Mouse (Mus musculus): Measurements from ENCODE around the gene Ncan. TPM values are rescaled to one million over a fixed set of nuclear protein-coding genes. Genes with fewer than 3 reads are reported as not detected.

The Ncan gene
- polyA plus RNA-seq, 1 experiment: 0.06 TPM

- no peak overlapping the region for H3K4me3 ChIP-seq (ENCODE audit: insufficient read depth, low read depth, low read length)
- WGBS: 56% methylated on average over 3 of the region's 3 CpGs
- H3K27me3 ChIP-seq (replicated peaks; ENCODE audit: control insufficient read depth, insufficient read depth, low read length): no peaks in the 10 kb centered on the region
- DNase-seq: peak; percentile 64
- no peak overlapping the region for H3K27ac ChIP-seq (ENCODE audit: insufficient read depth, low read depth, low read length)
- TF ChIP-seq CTCF (conservative IDR thresholded peaks at IDR 0.05; ENCODE audit: insufficient read depth, insufficient read length, low read depth, low read length): no peak
- no peak for TF ChIP-seq POLR2A (IDR thresholded peaks at IDR 0.05; ENCODE audit: low read depth, low read length)
- no peaks in the 10 kb centered on the region for H3K36me3 ChIP-seq (ENCODE audit: control insufficient read depth, insufficient read depth, low read length)
- H3K4me1 ChIP-seq (ENCODE audit: control insufficient read depth, insufficient read depth, low read length): peaks cover 9% of the 10 kb centered on the region; the same call in 1 of the 2 replicates
These were observed 7.8 kb upstream of the Ncan start for GRCm38 (mm10) chr8:70128435-70128834.

DNA sequence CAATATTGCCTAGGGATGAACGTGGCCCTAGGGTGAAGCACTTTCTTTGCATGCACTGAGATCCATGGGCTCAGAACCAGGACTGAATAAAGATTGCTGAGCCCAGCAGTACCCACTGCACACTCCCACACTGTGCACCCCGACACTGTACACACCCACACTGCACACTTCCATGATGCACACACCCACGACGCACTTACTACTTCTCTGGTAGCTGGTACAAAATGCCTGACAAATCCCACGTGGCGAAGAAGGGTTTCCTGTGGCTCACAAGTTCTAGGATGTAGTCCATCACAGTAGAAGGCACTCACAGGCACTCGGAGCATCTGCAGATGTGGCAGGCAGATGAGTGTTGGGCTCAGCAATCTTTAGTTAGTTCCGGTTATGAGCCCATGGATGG, 4.3 kb upstream of the Ncan start:
- Histone ChIP-seq H3K4me1 (ENCODE audit: control insufficient read depth, insufficient read depth, low read length) (peaks cover 6% of the 10 kb centered on the region; the same call in 1 of the 2 replicates), H3K27me3 (replicated peaks; ENCODE audit: control insufficient read depth, insufficient read depth, low read length) (no peaks in the 10 kb centered on the region), H3K36me3 (ENCODE audit: control insufficient read depth, insufficient read depth, low read length) (no peaks in the 10 kb centered on the region), H3K27ac (ENCODE audit: insufficient read depth, low read depth, low read length) (no peak overlapping the region), H3K4me3 (ENCODE audit: insufficient read depth, low read depth, low read length) (no peak overlapping the region)
- WGBS: 55% methylated on average over 8 of the region's 8 CpGs
- DNase-seq: no peak
- no peak for TF ChIP-seq POLR2A (IDR thresholded peaks at IDR 0.05; ENCODE audit: low read depth, low read length)
- no peak for TF ChIP-seq CTCF (conservative IDR thresholded peaks at IDR 0.05; ENCODE audit: insufficient read depth, insufficient read length, low read depth, low read length)

GRCm38 (mm10) chr8:70122863-70123262, 2.2 kb upstream of the Ncan start:
- H3K36me3 ChIP-seq (ENCODE audit: control insufficient read depth, insufficient read depth, low read length): no peaks in the 10 kb centered on the region
- no peaks in the 10 kb centered on the region for H3K4me1 ChIP-seq (ENCODE audit: control insufficient read depth, insufficient read depth, low read length)
- DNase-seq: peak; percentile 32
- no peaks in the 10 kb centered on the region for H3K27me3 ChIP-seq (replicated peaks; ENCODE audit: control insufficient read depth, insufficient read depth, low read length)
- H3K4me3 ChIP-seq (ENCODE audit: insufficient read depth, low read depth, low read length): no peak overlapping the region
- 53% methylated on average over 2 of the region's 2 CpGs for WGBS
- no peak overlapping the region for H3K27ac ChIP-seq (ENCODE audit: insufficient read depth, low read depth, low read length)
- TF ChIP-seq CTCF (conservative IDR thresholded peaks at IDR 0.05; ENCODE audit: insufficient read depth, insufficient read length, low read depth, low read length) (peak; percentile 65), POLR2A (IDR thresholded peaks at IDR 0.05; ENCODE audit: low read depth, low read length) (no peak)

DNA sequence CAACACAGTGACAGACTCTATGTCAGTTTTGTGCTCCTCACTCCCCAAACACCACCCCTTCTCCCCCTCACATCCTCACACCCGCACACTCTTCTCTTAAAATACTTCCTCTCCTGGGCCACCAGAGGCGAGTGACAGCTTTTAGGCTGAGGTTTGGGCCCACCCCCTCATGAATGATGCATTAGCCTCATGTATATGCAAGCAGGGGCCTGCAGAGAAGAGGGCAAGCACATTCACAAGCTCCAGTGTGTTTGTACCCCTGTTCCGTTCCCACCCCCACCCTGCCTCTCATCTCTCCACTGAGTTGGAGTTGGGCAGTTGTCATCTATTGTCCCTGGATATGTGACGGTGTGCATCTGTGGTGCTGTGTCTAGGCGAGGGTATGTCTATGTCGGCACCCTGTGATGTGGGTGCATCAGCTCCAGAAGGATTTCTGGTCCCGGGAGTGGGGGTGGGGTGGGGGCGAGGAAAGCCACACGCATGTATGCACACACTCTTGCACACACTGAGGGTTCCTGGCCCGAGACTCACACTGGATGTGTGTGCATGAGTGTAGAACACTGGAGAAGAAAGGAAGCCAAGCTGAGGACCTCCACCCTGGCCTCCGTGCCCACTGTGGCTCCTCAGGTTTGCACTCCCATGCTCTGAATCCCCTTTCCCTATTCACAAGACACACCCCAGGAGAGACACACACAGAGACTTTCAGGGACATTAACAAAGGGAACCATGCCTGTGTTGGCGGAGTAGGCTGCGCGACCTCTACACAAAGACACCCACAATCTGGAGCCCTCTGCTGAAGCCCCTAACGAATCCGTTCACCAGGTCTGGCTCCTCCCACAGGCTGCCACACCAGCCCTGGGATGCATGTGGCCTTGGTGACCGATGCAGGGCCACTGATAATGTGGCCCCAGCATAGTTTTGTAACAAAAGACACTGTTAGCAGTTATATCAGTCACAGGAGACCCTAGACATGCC, 1.7 kb downstream of the Ncan start:
- H3K4me1 ChIP-seq (ENCODE audit: control insufficient read depth, insufficient read depth, low read length): no peaks in the 10 kb centered on the region
- no peak for DNase-seq
- H3K27ac ChIP-seq (ENCODE audit: insufficient read depth, low read depth, low read length): no peak overlapping the region
- H3K27me3 ChIP-seq (replicated peaks; ENCODE audit: control insufficient read depth, insufficient read depth, low read length): no peaks in the 10 kb centered on the region
- H3K4me3 ChIP-seq (ENCODE audit: insufficient read depth, low read depth, low read length): no peak overlapping the region
- TF ChIP-seq CTCF (conservative IDR thresholded peaks at IDR 0.05; ENCODE audit: insufficient read depth, insufficient read length, low read depth, low read length) (no peak), POLR2A (IDR thresholded peaks at IDR 0.05; ENCODE audit: low read depth, low read length) (no peak)
- H3K36me3 ChIP-seq (ENCODE audit: control insufficient read depth, insufficient read depth, low read length): no peaks in the 10 kb centered on the region
- WGBS: 19% methylated on average over 17 of the region's 17 CpGs

DNA sequence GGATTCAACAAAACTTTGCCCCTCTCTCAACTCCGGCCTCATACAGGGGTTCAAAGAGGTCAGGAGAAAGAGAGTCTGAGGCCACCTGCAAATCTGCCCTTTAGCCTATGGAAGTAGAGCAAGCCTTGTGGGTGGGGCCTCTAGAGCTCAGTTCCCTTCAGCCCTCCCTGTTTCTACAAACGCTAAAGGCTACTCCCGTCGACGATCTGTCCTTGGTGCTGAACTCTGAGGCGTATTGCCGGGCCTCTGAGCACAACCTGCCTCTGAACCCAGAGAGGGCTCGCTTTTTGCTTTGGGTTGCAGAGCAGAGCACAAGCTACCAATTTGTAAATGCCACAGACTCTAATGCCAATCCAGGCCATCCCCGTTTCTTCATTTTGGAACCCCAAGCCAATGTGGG, 3.1 kb downstream of the Ncan start:
- Histone ChIP-seq H3K4me3 (ENCODE audit: insufficient read depth, low read depth, low read length) (no peak overlapping the region), H3K27ac (ENCODE audit: insufficient read depth, low read depth, low read length) (no peak overlapping the region), H3K27me3 (replicated peaks; ENCODE audit: control insufficient read depth, insufficient read depth, low read length) (no peaks in the 10 kb centered on the region), H3K4me1 (ENCODE audit: control insufficient read depth, insufficient read depth, low read length) (no peaks in the 10 kb centered on the region), H3K36me3 (ENCODE audit: control insufficient read depth, insufficient read depth, low read length) (no peaks in the 10 kb centered on the region)
- 6% methylated on average over 9 of the region's 9 CpGs for WGBS
- no peak for TF ChIP-seq CTCF (conservative IDR thresholded peaks at IDR 0.05; ENCODE audit: insufficient read depth, insufficient read length, low read depth, low read length)
- TF ChIP-seq POLR2A (IDR thresholded peaks at IDR 0.05; ENCODE audit: low read depth, low read length): no peak
- no peak for DNase-seq

- 67% methylated on average over 13 of the region's 13 CpGs for WGBS
- no peak overlapping the region for H3K4me3 ChIP-seq (ENCODE audit: insufficient read depth, low read depth, low read length)
These were observed 5.8 kb downstream of the Ncan start for GRCm38 (mm10) chr8:70114892-70115291.

DNA sequence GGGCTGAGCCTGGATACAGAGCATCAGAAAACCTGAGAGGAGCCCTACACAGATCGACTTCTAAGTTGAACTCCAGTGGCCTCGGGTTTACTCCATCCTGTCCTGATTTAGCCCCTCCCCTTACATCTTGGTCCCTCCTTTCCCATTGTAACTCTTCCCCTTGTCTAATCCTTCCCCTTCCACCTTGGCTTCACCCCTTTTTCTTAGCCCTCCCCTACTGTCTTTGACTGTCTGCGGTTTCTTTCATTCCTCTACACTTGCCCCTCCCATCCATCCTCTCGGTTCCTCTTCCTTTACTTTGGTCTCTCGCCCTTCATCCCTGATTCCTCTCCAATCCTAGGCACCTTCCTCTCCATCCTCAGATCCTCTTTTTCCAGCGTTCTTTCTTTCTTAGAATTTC, 6.2 kb downstream of the Ncan start:
- Histone ChIP-seq H3K27ac (ENCODE audit: insufficient read depth, low read depth, low read length) (no peak overlapping the region), H3K27me3 (replicated peaks; ENCODE audit: control insufficient read depth, insufficient read depth, low read length) (no peaks in the 10 kb centered on the region), H3K36me3 (ENCODE audit: control insufficient read depth, insufficient read depth, low read length) (no peaks in the 10 kb centered on the region), H3K4me3 (ENCODE audit: insufficient read depth, low read depth, low read length) (no peak overlapping the region), H3K4me1 (ENCODE audit: control insufficient read depth, insufficient read depth, low read length) (no peaks in the 10 kb centered on the region)
- 17% methylated on average over 6 of the region's 6 CpGs for WGBS
- no peak for DNase-seq
- TF ChIP-seq CTCF (conservative IDR thresholded peaks at IDR 0.05; ENCODE audit: insufficient read depth, insufficient read length, low read depth, low read length) (no peak), POLR2A (IDR thresholded peaks at IDR 0.05; ENCODE audit: low read depth, low read length) (no peak)

More at GRCm38 (mm10) chr8:70114892-70115291, 5.8 kb downstream of the Ncan start:
- Histone ChIP-seq H3K36me3 (ENCODE audit: control insufficient read depth, insufficient read depth, low read length) (no peaks in the 10 kb centered on the region), H3K27me3 (replicated peaks; ENCODE audit: control insufficient read depth, insufficient read depth, low read length) (no peaks in the 10 kb centered on the region), H3K27ac (ENCODE audit: insufficient read depth, low read depth, low read length) (no peak overlapping the region), H3K4me1 (ENCODE audit: control insufficient read depth, insufficient read depth, low read length) (no peaks in the 10 kb centered on the region)
- TF ChIP-seq CTCF (conservative IDR thresholded peaks at IDR 0.05; ENCODE audit: insufficient read depth, insufficient read length, low read depth, low read length) (no peak), POLR2A (IDR thresholded peaks at IDR 0.05; ENCODE audit: low read depth, low read length) (no peak)
- DNase-seq: no peak

Measured in kidney, adult 2 months (tissue).